Mouse (Mus musculus) bone marrow macrophage, adult 2 months (primary cell): Measurements from ENCODE around the gene Plxnb2.

Source experiments
- CTCF ChIP-seq: IDR thresholded peaks from 2 replicates; pipeline ENCODE4 v1.5.1; 2012; ENCODE audit warnings: low read depth, mild to moderate bottlenecking, low read length, moderate library complexity
- POLR2A ChIP-seq: IDR thresholded peaks from 2 replicates; pipeline ENCODE4 v1.6.1; 2012; ENCODE audit warnings: mild to moderate bottlenecking, low read depth, low read length, borderline replicate concordance

- no peak for TF ChIP-seq CTCF
- TF ChIP-seq POLR2A, result no peak
Measured at GRCm38 (mm10) chr15:89147895-89148294, 32.7 kb downstream of the Plxnb2 start.
